ENCODE assay signal across 12 mouse cellular contexts in the genomic region with DNA sequence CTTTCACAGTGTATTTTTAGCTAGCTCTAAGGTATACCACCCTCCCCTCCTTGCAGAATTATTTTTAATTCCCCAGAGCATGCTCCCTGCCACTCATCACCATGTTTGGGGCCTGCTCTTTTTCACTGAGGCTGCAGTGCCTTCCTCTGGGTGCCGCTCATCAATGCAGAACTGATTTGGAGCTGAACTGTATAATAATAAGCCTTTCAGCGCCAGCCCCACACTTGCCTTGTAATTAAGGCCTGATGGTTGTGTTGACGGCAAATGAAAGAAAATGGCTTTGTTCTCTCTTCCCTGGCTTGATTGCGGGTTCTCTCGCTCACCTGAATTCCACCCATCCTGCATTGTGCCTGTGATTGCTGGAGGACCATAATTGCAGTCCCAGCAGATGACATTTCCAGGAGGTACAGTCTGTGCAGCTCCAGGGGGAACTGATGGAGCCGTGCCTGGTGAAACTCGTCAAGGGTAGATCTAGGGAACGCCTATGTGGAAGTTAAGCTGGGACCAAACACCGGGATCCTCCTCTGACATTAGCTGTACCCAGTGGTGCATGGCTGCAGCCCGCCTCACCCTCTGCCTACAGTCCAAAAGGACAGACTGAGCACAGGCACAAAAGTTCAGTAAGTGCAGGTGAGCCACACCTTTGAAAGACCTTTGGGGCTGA.
DNase-seq lines count a peak whose midpoint lies in the region; ATAC-seq and TF ChIP-seq lines count a peak whose summit lies in the region.
"Had no signal": no experiment of that assay in that cellular context is flagged by ENCODE, and none has a peak within 500 bp of the region (broad histone marks: within the 10 kb centered on the region; RNA-seq: fewer than 3 reads in every experiment).

No protein-coding gene starts in this region.

- ATAC-seq in kidney, embryonic 16.5 days (ENCODE audit: low FRiP score, low TSS enrichment): no peak
- ATAC-seq in forebrain, embryonic 16.5 days: peak; percentile 92
- peak; percentile 37; the same call in 1 of the 2 replicates for ATAC-seq in midbrain, embryonic 14.5 days (ENCODE audit: low FRiP score, low TSS enrichment)
- ATAC-seq in granulocyte monocyte progenitor cell, adult 5-6 weeks (replicated peaks; ENCODE audit: poor library complexity, severe bottlenecking): no peak

- peak; percentile 19 for DNase-seq in kidney, adult 9 months
- DNase-seq in brain, embryonic 14.5 days (ENCODE audit: low read depth): peak; percentile 91
- peak; percentile 65 for DNase-seq in midbrain, embryonic 14.5 days
- DNase-seq in cerebellum, adult 2 months: no peak
- DNase-seq in lung, postnatal 4 days: no peak
- DNase-seq: heart, postnatal 36 days; lung, postnatal 10 days had no signal

- no peak overlapping the region for H3K27ac ChIP-seq in kidney, embryonic 16.5 days (ENCODE audit: low read length)
- H3K27ac ChIP-seq in forebrain, embryonic 16.5 days (ENCODE audit: low read length): peak overlapping the region; percentile 88
- H3K27ac ChIP-seq in midbrain, embryonic 14.5 days (replicated peaks; ENCODE audit: low read depth, low read length): peak overlapping the region; percentile 87
- no peak overlapping the region for H3K27ac ChIP-seq in cerebellum, adult 2 months (ENCODE audit: insufficient read depth, low read length)
- H3K27ac ChIP-seq: limb, embryonic 12.5 days; stomach, embryonic 15.5 days had no signal

- no peaks in the 10 kb centered on the region for H3K36me3 ChIP-seq in kidney, embryonic 16.5 days (ENCODE audit: insufficient read depth, low read length)
- no peaks in the 10 kb centered on the region for H3K36me3 ChIP-seq in forebrain, embryonic 16.5 days (ENCODE audit: control insufficient read depth, insufficient read depth)
- no peaks in the 10 kb centered on the region for H3K36me3 ChIP-seq in midbrain, embryonic 14.5 days (ENCODE audit: control insufficient read depth, insufficient read depth, low read length)
- H3K36me3 ChIP-seq: limb, embryonic 12.5 days; stomach, embryonic 15.5 days had no signal

- no peak overlapping the region for H3K4me3 ChIP-seq in kidney, embryonic 16.5 days (ENCODE audit: low read length)
- no peak overlapping the region for H3K4me3 ChIP-seq in forebrain, embryonic 16.5 days (replicated peaks; ENCODE audit: low read length)
- H3K4me3 ChIP-seq in midbrain, embryonic 14.5 days (replicated peaks; ENCODE audit: low read depth, low read length): no peak overlapping the region
- no peak overlapping the region for H3K4me3 ChIP-seq in cerebellum, adult 2 months (replicated peaks; ENCODE audit: insufficient read depth, low read depth, low read length)
- H3K4me3 ChIP-seq: limb, embryonic 12.5 days; stomach, embryonic 15.5 days had no signal

- no peaks in the 10 kb centered on the region for H3K4me1 ChIP-seq in kidney, embryonic 16.5 days (ENCODE audit: insufficient read depth, low read length)
- H3K4me1 ChIP-seq in forebrain, embryonic 16.5 days (replicated peaks; ENCODE audit: control insufficient read depth, insufficient read depth, low read length): peaks cover 35% of the 10 kb centered on the region
- peaks cover 26% of the 10 kb centered on the region for H3K4me1 ChIP-seq in midbrain, embryonic 14.5 days (ENCODE audit: control insufficient read depth, insufficient read depth, low read length)
- peaks cover 14% of the 10 kb centered on the region for H3K4me1 ChIP-seq in cerebellum, adult 2 months (ENCODE audit: control insufficient read depth, insufficient read depth, low read length)
- H3K4me1 ChIP-seq: limb, embryonic 12.5 days; stomach, embryonic 15.5 days had no signal

- no peaks in the 10 kb centered on the region for H3K9me3 ChIP-seq in kidney, embryonic 16.5 days (ENCODE audit: low read length)
- no peaks in the 10 kb centered on the region for H3K9me3 ChIP-seq in forebrain, embryonic 16.5 days (ENCODE audit: control insufficient read depth, low read length)
- no peaks in the 10 kb centered on the region for H3K9me3 ChIP-seq in midbrain, embryonic 14.5 days (ENCODE audit: control insufficient read depth, low read length)
- H3K9me3 ChIP-seq: limb, embryonic 12.5 days; stomach, embryonic 15.5 days had no signal

- H3K27me3 ChIP-seq in kidney, embryonic 16.5 days (ENCODE audit: insufficient read depth, low read length): no peaks in the 10 kb centered on the region
- H3K27me3 ChIP-seq in forebrain, embryonic 16.5 days (replicated peaks; ENCODE audit: control insufficient read depth, insufficient read depth, low read length): no peaks in the 10 kb centered on the region
- H3K27me3 ChIP-seq in midbrain, embryonic 14.5 days (ENCODE audit: control insufficient read depth, insufficient read depth, low read length): no peaks in the 10 kb centered on the region
- no peaks in the 10 kb centered on the region for H3K27me3 ChIP-seq in cerebellum, adult 2 months (ENCODE audit: control insufficient read depth, insufficient read depth, low read length)
- H3K27me3 ChIP-seq: limb, embryonic 12.5 days; stomach, embryonic 15.5 days had no signal

- TF ChIP-seq POLR2A in brain, embryonic 14.5 days (IDR thresholded peaks at IDR 0.05; ENCODE audit: borderline replicate concordance, extremely low read depth, insufficient read depth, insufficient read length, poor library complexity, severe bottlenecking): no peak
- no peak for TF ChIP-seq POLR2A in cerebellum, adult 2 months (IDR thresholded peaks at IDR 0.05; ENCODE audit: borderline replicate concordance, insufficient read depth, low read length)

- TF ChIP-seq CTCF in brain, embryonic 14.5 days (IDR thresholded peaks at IDR 0.05; ENCODE audit: borderline replicate concordance, extremely low read depth, insufficient read depth, insufficient read length): no peak
- TF ChIP-seq CTCF in cerebellum, adult 2 months (IDR thresholded peaks at IDR 0.05; ENCODE audit: borderline replicate concordance, insufficient read depth, low read depth, low read length): no peak

- WGBS in kidney, embryonic 16.5 days: 63% methylated on average over 10 of the region's 10 CpGs
- 14% methylated on average over 10 of the region's 10 CpGs for WGBS in forebrain, embryonic 16.5 days
- 45% methylated on average over 10 of the region's 10 CpGs for WGBS in midbrain, embryonic 14.5 days
- WGBS in cerebellum, adult 2 months: 64% methylated on average over 10 of the region's 10 CpGs

- H3K4me2 ChIP-seq in kidney, embryonic 16.5 days (replicated peaks; ENCODE audit: low read depth, low read length): no peak overlapping the region
- H3K4me2 ChIP-seq in forebrain, embryonic 16.5 days (ENCODE audit: low read length): peak overlapping the region; percentile 27; the same call in 1 of the 2 replicates
- no peak overlapping the region for H3K4me2 ChIP-seq in midbrain, embryonic 14.5 days (ENCODE audit: low read length)
- H3K4me2 ChIP-seq: limb, embryonic 12.5 days; stomach, embryonic 15.5 days had no signal

- no peak overlapping the region for H3K9ac ChIP-seq in kidney, embryonic 16.5 days (replicated peaks; ENCODE audit: low read length)
- H3K9ac ChIP-seq in forebrain, embryonic 16.5 days (replicated peaks; ENCODE audit: low read depth, low read length): peak overlapping the region; percentile 23; the same call in 1 of the 2 replicates
- H3K9ac ChIP-seq in midbrain, embryonic 14.5 days (replicated peaks; ENCODE audit: low read length): peak overlapping the region; percentile 7; the same call in 1 of the 2 replicates
- H3K9ac ChIP-seq: limb, embryonic 12.5 days; stomach, embryonic 15.5 days had no signal

Comparison
In these comparisons a context has a peak if more than half of its experiments do, and no peak if none do; other contexts are left out.
1. DNase-seq: peak in kidney, adult 9 months (single experiment), brain, embryonic 14.5 days (single experiment) and midbrain, embryonic 14.5 days (single experiment); none in cerebellum, adult 2 months (0 of 2) and lung, postnatal 4 days (0 of 2).
2. ATAC-seq: peak in forebrain, embryonic 16.5 days (single experiment) and midbrain, embryonic 14.5 days (single experiment); none in kidney, embryonic 16.5 days (single experiment) and granulocyte monocyte progenitor cell, adult 5-6 weeks (single experiment).
3. H3K27ac ChIP-seq: peak in forebrain, embryonic 16.5 days (single experiment) and midbrain, embryonic 14.5 days (single experiment); none in kidney, embryonic 16.5 days (single experiment) and cerebellum, adult 2 months (single experiment).